Mouse (Mus musculus): ENCODE measurements around the gene Mmp8. TPM values are rescaled to one million over a fixed set of nuclear protein-coding genes. Genes with fewer than 3 reads are reported as not detected.

The Mmp8 gene
- not detected in 2 replicates for polyA plus RNA-seq (2021; fragmentation: Nextera tagmentation)
- long read RNA-seq, experiment 1 = 0 reads
- long read RNA-seq, experiment 2, partial matches to known transcripts = 1 of 1 reads
- long read RNA-seq, experiment 2, other reads (novel, unspliced or antisense) = 0 of 1 reads

DNA sequence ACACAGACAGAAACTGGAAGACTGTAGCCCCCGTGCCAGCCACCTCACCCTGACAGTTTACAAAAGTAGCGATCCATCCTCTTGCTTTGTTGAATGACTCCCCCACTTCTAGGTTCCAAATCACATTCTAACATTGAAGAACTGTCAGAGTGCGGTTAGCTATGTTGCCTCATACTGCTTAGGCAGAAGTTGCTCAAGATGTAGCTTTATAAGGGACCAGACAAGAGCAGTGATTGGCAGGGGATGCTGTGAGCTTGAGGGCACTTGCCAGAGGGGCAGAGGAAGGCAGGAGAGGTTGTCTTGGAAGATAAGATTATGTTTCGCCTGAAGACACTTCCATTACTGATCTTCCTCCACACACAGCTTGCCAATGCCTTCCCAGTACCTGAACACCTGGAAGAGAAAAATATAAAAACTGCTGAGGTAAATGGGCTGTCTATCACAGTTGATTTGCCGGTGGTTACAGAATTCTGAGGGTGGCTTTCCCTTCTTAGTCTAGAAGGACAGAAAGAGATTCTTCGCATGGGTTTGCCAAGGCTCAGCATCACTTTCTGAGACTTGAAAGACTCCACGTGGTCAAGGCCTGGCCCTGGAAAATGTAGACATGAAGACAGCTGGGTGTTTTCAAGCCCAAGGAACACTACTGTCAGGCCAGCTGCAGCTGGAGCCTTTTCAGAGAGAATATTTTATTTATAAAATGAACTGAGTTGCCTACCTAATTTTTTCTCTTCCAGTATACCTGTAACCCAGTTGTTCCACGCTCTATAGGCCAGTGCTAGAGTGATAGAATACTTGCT is at the start of gene Mmp8:
TSS of gene Mmp8 (plus strand) at position 236 of the 797 bp plus-strand sequence.

DNA sequence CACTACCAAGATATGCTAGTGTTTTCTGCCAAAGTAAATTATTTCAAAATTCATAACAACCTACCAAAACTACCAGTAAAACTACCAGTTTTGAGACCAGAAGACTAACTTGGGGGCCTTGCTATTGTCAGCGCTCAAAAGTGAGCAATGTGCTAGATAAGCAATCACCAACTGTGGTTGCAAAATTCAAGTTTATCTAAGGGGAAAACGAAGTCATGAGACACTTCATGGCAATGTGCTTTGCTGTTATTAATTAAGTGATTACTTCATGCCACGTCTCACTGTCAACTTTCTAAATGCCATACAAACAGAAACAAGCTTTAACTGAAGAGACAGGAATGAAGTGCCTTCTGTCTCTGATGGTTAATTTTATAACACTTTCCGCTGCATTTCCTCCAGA is 12.9 kb downstream of the Mmp8 start, which contains the start of gene Mmp27:
TSS of gene Mmp27 (plus strand) at position 235 of the 400 bp plus-strand sequence.

Other genes with a start within 250 kb of the Mmp8 start
- gene Mmp12, start 214.1 kb upstream of the Mmp8 start, polyA plus RNA-seq (2021; fragmentation: Nextera tagmentation) = 0.13 TPM in 1 of 2 replicates, not detected in the other
- not detected in 2 replicates for gene Mmp1b, start 170.4 kb upstream of the Mmp8 start, polyA plus RNA-seq (2021; fragmentation: Nextera tagmentation)
- not detected in 2 replicates for gene Mmp3, start 112.6 kb upstream of the Mmp8 start, polyA plus RNA-seq (2021; fragmentation: Nextera tagmentation)
- not detected in 2 replicates for gene Mmp10, start 56.1 kb upstream of the Mmp8 start, polyA plus RNA-seq (2021; fragmentation: Nextera tagmentation)
- not detected in 2 replicates for gene Mmp27, start 12.9 kb downstream of the Mmp8 start, polyA plus RNA-seq (2021; fragmentation: Nextera tagmentation)
- gene Mmp20, start 69.8 kb downstream of the Mmp8 start, polyA plus RNA-seq (2021; fragmentation: Nextera tagmentation) = not detected in 2 replicates
- not detected in 2 replicates for gene Mmp7, start 133.6 kb downstream of the Mmp8 start, polyA plus RNA-seq (2021; fragmentation: Nextera tagmentation)
- gene Tmem123, start 205.6 kb downstream of the Mmp8 start, polyA plus RNA-seq (2021; fragmentation: Nextera tagmentation) = 8.8 and 8.9 TPM in 2 replicates

All from left cerebral cortex, adult 6 months (tissue).